Mouse (Mus musculus): Measurements from ENCODE around the gene Dpp9. TPM values are rescaled to one million over a fixed set of nuclear protein-coding genes. Genes with fewer than 3 reads are reported as not detected.

The Dpp9 gene
- total RNA-seq, 2 experiments from 2014 or later: 30.0 to 30.5 TPM

- no peak for DNase-seq (ENCODE audit: low spot score in 2 of 2)
Measured at GRCm38 (mm10) chr17:56233818-56234469, 15.2 kb upstream of the Dpp9 start.

- no peak for DNase-seq (ENCODE audit: low spot score in 2 of 2)
Measured at GRCm38 (mm10) chr17:56233389-56233788, 14.7 kb upstream of the Dpp9 start.

GRCm38 (mm10) chr17:56229943-56230342, 11.2 kb upstream of the Dpp9 start:
- no peak for DNase-seq (ENCODE audit: low spot score in 2 of 2)

DNA sequence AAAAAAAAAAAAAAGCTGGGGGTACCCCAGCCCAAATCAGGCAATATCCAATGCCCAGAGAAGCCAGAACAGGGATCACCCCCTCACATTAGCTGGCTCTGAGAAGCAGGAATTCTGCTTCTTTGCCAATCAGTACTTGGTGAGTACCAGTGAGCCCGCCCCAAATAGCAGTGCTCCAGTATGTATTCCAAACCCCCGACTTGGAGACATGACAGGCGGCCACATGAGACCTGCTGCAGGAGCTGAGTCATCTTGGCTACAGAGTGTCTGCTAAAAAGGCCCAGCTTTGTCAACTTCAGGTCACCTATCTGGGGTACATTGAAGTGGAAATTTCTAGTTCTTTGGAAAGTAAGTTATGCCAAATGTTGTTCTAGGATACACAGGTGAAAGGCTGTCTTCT, 7.9 kb upstream of the Dpp9 start:
- no peak for DNase-seq (ENCODE audit: low spot score in 2 of 2)

GRCm38 (mm10) chr17:56224916-56225315, 6.2 kb upstream of the Dpp9 start:
- no peak for DNase-seq (ENCODE audit: low spot score in 2 of 2)

DNA sequence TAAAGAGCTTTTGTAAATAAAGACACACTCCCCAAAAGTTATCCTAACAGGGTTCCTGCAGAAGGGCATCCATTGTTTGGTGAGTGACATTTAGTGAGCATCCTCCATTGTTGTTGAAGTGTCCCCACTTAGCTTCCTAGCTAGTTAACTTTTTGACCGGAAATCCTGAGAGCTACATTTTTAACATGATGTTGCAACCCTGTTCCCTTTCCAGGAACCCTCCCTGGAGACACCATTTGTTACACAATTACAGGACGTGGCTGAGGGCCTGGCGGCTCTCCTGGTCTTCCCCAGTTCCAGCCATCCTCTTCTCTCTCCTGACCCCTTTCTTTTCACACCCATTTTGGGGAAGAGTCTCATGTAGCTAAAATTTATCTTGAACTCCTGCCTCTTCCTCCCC, 1.1 kb upstream of the Dpp9 start:
- peak in 1 of 2 experiments; percentile 51 for DNase-seq (ENCODE audit: low spot score in 2 of 2)

DNA sequence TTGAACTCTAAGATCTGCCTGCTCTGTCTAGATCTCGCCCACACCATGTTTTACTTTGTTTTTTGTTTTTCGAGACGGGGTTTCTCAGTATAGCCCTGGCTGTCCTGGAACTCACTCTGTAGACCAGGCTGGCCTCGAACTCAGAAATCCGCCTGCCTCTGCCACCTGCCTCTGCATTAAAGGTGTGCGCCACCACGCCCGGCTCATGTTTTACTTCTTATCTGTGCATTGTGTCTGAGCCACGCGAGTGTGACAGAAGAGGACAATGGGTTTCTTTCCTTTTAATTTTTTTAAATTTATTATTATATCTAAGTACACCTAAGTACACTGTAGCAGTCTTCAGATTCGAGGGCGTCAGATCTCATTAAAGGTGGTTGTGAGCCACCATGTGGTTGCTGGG, 546 bp upstream of the Dpp9 start:
- no peak for DNase-seq (ENCODE audit: low spot score in 2 of 2)

DNA sequence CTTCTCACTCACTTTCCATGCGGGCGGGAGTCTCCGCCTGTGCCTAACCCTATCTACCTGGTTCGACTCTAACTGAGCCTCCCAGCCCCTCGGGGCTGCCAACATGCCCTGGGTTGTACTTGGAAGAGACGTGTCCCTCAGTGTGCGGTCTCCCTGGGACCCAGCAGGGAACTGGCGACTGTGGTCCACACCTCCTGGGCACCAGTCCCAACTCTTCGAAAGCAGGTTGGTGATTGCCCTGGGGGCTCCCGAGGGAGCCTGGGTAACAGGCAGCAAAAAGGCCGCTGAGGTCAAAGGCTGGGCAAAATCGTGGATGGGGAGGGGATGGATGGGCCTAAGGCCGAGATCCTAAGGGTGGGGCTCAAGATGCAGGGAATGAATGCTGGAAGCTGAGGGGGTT, 1.0 kb downstream of the Dpp9 start:
- DNase-seq (ENCODE audit: low spot score in 2 of 2): no peak

DNA sequence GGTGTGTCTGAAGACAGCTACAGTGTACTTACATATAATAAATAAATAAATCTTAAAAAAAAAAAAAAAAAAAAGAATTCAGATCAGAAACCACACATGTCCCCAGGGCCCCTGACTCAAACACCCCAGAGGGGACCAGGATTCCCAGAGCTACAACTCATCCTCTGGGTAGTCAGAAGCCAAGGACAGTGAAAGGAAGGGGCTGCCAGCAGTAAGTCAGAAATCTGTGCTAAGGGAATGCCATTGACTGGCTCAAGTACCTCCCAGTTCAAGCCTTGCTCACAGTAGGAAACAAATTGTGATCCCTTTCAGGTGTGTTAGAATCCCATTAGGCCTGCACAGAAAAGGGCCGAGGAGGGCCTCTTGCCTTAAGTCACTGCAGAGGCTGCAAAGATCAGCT, 4.5 kb downstream of the Dpp9 start:
- DNase-seq (ENCODE audit: low spot score in 2 of 2): no peak

DNA sequence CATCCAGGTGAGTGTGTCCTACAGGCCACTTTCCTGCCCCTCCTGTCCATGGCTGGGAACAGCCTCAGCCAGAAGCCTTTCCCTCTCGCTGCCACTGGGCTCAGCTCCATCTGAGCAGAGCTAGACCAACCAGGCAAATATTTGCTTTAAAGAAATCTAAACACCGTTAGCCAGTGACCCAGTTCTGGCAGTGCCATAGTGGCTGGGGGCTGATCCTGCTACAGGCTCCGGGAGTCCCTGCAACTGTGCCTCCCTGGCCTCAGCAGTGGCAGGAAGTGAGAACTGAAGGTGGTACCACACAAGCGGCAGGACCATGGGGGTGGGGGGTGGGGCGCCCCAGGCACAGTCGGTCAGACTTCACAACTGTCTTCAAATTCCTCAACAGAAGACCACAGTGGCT, 6.0 kb downstream of the Dpp9 start:
- DNase-seq (ENCODE audit: low spot score in 2 of 2): no peak

DNA sequence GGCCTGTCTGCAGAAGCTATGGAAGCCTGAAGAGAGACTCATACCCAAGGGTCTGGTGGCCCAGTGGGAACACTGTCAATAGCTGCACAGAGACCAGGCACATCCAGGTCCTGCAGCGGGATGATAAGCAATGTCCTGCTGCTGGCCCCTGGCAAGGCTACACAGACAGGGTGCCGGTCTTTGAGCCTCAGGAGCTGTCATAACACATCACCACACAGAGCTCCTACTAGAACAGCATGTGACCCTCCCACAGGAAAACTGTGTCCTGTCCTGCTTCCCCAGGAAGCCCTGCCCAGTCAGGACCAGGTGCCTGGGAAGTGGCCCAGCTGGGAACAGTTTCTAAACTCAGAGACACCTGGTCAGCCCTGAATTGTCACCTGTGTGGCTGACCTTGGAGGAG, 7.6 kb downstream of the Dpp9 start:
- no peak for DNase-seq (ENCODE audit: low spot score in 2 of 2)

- DNase-seq (ENCODE audit: low spot score in 2 of 2): no peak
Measured at GRCm38 (mm10) chr17:56208821-56209220, 9.9 kb downstream of the Dpp9 start.

- no peak for DNase-seq (ENCODE audit: low spot score in 2 of 2)
Measured at GRCm38 (mm10) chr17:56207963-56208530, 10.7 kb downstream of the Dpp9 start.

- no peak for DNase-seq (ENCODE audit: low spot score in 2 of 2)
Measured at GRCm38 (mm10) chr17:56206986-56207674, 11.6 kb downstream of the Dpp9 start.

DNA sequence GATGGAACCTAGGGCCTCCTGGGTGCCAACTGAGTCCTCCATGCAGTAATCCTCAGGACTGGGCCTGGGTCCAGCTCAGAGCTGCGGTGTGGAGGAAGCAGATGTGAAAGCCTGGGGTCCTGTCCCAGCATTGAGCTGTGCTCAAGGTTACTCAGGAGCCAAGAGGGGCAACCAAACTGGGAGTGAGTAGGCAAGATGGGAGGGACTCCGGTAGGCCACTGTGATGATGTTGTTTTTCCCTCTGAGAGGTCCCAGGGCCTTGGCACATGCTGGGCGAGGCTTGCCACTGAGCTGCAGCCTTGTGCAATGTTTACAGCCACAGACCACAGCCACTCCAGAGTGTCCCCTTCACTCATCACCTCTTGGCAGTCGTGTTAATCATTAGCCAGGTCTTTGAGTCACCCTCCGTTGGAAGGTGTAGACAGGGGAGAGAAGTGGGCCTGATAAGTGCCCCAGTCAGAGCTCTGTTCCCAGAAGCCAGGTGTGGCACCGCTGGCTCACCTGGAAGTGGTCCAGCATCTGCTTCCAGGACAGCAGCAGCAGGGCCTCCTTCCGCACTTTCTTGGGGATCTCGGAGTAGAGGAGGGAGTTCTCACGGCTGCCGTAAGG, 12.3 kb downstream of the Dpp9 start:
- DNase-seq (ENCODE audit: low spot score in 2 of 2): no peak

DNA sequence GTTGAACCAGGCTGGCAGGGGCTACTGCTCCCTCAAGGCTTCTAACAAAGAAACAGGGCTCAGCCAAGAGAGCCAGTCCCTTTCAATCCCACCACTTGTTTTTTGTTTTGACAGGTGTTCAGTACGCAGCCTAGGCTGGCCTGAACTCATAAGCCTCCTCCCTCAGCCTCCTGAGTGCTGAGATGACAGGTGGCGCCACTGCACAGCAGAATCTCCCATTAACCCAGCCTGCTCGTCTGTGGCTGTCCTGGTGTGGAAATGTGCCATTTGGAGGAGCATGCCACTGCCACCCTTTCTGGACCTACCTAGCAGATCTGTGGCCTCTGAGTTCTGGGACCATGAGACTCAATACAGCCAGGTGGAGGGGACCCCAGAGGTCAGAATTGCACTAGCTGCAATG, 15.0 kb downstream of the Dpp9 start:
- DNase-seq (ENCODE audit: low spot score in 2 of 2): no peak

- DNase-seq (ENCODE audit: low spot score in 2 of 2): no peak
Measured at GRCm38 (mm10) chr17:56202476-56202875, 16.2 kb downstream of the Dpp9 start.

DNA sequence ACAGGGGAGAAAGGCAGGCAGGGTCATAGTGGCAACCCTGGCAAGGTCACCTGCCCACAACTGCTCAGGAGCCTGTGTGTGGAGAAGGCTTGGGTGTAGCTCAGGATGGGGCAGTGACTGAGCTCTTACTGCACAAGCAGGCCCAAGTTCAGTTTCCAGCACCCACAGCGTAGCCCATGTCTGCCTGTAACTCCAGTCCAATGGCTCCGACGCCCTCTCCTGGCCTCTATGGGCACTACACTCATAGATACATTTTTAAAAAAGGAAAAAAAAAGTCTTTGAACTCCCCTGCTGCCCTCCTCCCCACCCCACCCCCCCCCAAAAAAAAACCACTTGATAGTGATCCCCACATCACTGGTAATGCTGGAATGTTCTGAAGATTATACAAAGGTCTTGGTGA, 17.1 kb downstream of the Dpp9 start:
- no peak for DNase-seq (ENCODE audit: low spot score in 2 of 2)

GRCm38 (mm10) chr17:56200586-56200985, 18.1 kb downstream of the Dpp9 start:
- DNase-seq (ENCODE audit: low spot score in 2 of 2): no peak

GRCm38 (mm10) chr17:56196860-56197259, 21.8 kb downstream of the Dpp9 start:
- no peak for DNase-seq (ENCODE audit: low spot score in 2 of 2)

GRCm38 (mm10) chr17:56194765-56195164, 23.9 kb downstream of the Dpp9 start:
- no peak for DNase-seq (ENCODE audit: low spot score in 2 of 2)

DNA sequence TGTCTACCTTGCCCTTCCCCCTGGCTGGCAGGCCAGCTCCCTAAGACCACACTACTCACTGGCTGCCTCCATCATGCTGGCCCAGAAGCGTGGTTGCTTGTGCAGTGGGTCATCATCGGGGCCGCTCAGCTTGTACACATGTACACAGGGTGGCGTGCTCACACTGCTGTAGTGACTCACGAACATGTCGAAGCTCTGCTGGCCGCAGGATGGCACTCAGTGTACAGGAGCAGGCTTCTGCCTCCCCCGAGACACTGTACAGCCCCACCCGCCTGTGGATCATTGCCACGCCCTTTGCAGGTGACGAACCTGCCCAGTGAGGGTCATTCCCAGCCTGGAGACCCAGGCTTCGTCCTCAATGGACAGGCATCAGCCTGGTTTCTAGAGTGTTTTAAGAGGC, 24.3 kb downstream of the Dpp9 start:
- no peak for DNase-seq (ENCODE audit: low spot score in 2 of 2)

Measured in gastrocnemius, postnatal 4 days (tissue).